Mouse (Mus musculus) spleen, embryonic (tissue): ENCODE results near the gene Zkscan2.

Source experiments
- CTCF ChIA-PET: fragments of 350-600 bp; sonication (Branson Sonifier 250); formaldehyde crosslinking; loops from one replicate; lab custom pipeline; 2022; lab: Charles Lee

Gene Zkscan2

GRCm38 (mm10) chr7:123500239-123501219 is at the start of gene Zkscan2:
TSS of gene Zkscan2 (minus strand) at chr7:123500449.
- CTCF ChIA-PET: no interaction called here

DNA sequence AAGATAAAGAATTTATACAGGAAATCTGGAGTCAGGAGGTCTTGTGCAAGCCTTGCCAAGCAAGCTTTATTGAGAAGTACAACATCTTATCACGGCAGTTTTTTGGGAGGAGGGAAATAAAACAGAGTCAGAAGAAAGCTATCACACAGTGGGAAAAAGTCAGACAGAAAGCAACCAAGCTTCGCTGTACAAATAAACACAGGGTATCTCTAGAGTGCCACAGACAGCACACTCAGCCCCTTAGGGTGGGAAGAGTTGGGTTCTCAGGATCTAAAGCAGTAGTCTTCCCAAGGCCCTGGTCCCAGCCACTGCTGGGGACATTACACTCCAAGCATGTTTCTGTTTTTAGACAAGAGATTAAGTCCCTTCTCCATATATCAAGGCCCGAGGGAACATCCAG is 28.9 kb upstream of the Zkscan2 start:
- CTCF ChIA-PET: no interaction called here

GRCm38 (mm10) chr7:123525761-123526160 is 25.5 kb upstream of the Zkscan2 start:
- CTCF ChIA-PET: no interaction called here

DNA sequence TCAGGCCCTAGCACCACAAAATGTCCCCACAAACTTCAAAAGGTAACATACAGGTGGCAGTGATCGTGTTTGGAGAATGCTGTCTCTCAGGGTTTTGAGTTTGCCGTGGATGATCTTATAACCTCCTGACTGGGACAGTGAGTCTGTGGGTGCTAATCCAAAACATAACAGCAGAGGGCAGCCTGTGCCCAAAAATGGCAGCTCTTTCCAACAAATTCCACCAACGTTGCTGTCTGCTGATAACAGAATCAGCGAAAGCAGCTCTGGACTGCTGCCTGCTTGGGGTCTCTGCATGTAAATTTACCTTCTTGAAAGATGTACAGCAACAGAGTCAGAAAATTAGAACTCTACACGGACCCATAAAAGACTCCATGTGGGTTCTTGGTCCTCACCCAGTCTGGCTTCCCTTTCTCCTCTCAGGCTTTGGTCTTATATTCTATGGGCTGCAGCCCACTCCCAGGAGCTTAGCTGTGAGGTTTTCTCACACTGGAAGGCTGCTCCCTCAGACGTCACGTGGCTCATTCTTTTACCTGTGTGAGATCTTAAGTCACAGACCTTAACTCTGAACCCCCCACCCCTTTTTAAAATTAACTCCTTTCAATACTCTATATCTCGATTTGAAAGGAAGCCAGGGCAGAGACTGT is 24.1 kb upstream of the Zkscan2 start:
- CTCF ChIA-PET: no interaction called here

DNA sequence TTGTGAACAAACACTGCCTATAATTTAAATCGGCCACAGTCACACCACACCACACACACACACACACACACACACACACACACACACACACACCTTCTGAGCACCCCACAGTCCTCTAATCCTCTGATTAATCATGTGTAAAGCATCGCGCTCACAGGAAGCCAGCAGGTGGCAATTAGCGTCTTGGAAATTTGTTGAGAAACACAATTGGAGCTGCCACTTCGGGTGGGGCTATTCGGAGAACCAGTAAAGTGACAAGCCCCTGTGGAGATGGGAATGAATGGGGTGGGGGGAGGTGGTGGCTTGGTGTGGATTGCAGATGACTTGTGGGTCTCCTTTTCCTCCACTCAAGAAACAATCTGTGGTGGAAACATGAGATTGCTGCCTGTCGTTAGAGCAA is 7.7 kb upstream of the Zkscan2 start:
- CTCF ChIA-PET: no interaction called here

- CTCF ChIA-PET: no interaction called here
Observed at GRCm38 (mm10) chr7:123503358-123503757, 3.1 kb upstream of the Zkscan2 start.

GRCm38 (mm10) chr7:123499481-123500238 is 589 bp downstream of the Zkscan2 start:
- CTCF ChIA-PET: interaction anchor here (0.7 kb wide), 1 partner anchor 746 kb away, joined by 3 read pairs; no protein-coding TSS in a partner anchor

DNA sequence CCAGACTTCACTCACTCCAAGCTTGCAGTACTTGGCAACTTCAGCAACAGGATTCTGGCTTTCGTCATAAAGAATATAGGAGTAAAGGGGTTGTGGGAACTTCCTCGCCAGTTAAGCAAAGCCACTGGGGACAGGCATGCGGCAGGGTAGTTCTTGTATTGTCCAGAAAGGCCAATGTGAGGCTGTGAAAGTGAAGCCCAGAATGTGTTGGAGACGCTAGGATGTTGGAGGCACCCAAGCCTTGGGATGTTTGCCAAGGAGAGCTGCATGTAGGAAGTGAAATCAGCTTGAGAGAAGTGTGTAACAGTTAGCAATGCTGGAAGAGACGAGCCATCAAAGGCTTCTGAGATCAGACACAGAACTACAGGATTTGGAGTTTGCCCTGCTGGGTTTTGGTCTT is 12.5 kb downstream of the Zkscan2 start:
- CTCF ChIA-PET: no interaction called here

GRCm38 (mm10) chr7:123467961-123468360 is 32.3 kb downstream of the Zkscan2 start:
- CTCF ChIA-PET: no interaction called here

GRCm38 (mm10) chr7:123465692-123466387 is 34.4 kb downstream of the Zkscan2 start:
- CTCF ChIA-PET: interaction anchor here (0.9 kb wide), 1 partner anchor 261 kb away, joined by 3 read pairs; no protein-coding TSS in a partner anchor

GRCm38 (mm10) chr7:123463569-123463968 is 36.7 kb downstream of the Zkscan2 start:
- CTCF ChIA-PET: no interaction called here

- CTCF ChIA-PET: no interaction called here
Observed at GRCm38 (mm10) chr7:123462070-123462501, 38.2 kb downstream of the Zkscan2 start, which contains the start of gene Aqp8. TSS of gene Aqp8 (plus strand) at chr7:123462291.

- CTCF ChIA-PET: no interaction called here
Observed at GRCm38 (mm10) chr7:123461316-123461715, 38.9 kb downstream of the Zkscan2 start.

GRCm38 (mm10) chr7:123459247-123459646 is 41.0 kb downstream of the Zkscan2 start:
- CTCF ChIA-PET: no interaction called here

DNA sequence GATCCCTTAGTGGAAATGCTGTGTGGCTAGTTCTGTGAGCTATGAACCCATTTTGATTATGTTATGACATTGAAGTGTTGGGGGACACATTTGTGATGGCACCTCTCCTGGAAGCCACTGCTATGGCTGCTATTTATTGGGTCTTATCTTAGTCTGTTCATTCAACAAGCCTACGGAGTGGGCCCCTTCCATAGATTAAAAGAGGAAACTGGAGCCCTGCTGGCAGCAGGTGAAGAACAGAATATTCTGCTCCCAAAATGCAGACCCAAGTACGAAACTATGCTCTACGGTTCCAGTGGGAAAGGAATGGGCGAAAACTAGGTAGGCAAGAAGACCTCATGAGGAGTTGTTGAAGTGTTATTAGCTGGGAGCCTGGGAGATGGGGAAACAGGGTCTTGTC is 41.9 kb downstream of the Zkscan2 start:
- CTCF ChIA-PET: no interaction called here

GRCm38 (mm10) chr7:123455088-123455487 is 45.2 kb downstream of the Zkscan2 start:
- CTCF ChIA-PET: no interaction called here

DNA sequence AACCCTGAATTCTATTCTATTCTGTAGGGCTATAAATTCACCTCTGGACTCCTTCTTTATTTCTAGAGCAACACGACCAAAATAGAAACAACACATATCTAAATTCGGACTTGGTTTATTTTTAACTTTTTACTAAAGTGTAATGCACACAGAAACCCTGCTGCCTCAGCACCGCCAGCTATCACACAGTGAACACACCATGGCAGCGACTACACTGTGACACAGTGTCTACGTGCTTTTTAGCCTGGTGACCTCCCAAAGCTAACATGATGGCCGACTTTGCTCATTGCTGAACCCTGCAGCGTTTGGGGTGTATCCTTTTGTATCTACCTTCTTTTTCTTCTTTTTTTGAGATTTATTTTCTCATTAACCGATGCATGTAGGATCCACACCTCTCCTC is 47.2 kb downstream of the Zkscan2 start:
- CTCF ChIA-PET: no interaction called here

GRCm38 (mm10) chr7:123452551-123452950 is 47.7 kb downstream of the Zkscan2 start:
- CTCF ChIA-PET: no interaction called here

GRCm38 (mm10) chr7:123450515-123450914 is 49.7 kb downstream of the Zkscan2 start:
- CTCF ChIA-PET: no interaction called here

GRCm38 (mm10) chr7:123449676-123450075 is 50.6 kb downstream of the Zkscan2 start:
- CTCF ChIA-PET: no interaction called here

DNA sequence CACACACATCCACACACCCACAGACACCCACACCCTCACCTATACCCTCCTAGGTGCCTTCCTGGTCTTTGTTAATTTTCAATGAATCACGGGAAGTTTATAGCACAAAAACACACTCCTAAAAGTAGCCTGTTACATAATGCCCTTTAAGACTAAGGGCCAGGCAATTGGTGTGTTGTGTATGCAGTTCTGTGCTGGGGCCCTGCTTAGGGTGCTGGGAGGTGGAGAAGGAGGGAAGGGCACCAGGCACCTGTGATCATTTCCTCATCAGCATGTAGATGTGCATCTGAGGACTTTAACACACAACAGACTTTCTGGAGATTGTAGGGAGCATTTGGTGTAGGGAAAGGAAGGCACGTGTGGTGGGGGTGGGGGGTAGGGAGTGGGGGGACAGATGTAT is 51.5 kb downstream of the Zkscan2 start:
- CTCF ChIA-PET: no interaction called here
